Mouse (Mus musculus): ENCODE results near the gene Rsl24d1.

GRCm38 (mm10) chr9:73068688-73069087, 44.5 kb upstream of the Rsl24d1 start:
- no peak for TF ChIP-seq CTCF (IDR thresholded peaks at IDR 0.05; ENCODE audit: insufficient read depth, low read depth, low read length)
- no peak for TF ChIP-seq POLR2A (IDR thresholded peaks at IDR 0.05; ENCODE audit: insufficient read depth, low read depth, low read length)

Data from olfactory bulb, adult 2 months (tissue).